Mouse (Mus musculus): ENCODE results near the gene Jmjd8.

- no peak for TF ChIP-seq MAX (IDR thresholded peaks at IDR 0.05)
- TF ChIP-seq CTCF (IDR thresholded peaks at IDR 0.05; ENCODE audit: control insufficient read depth, insufficient read depth, insufficient read length), result no peak
- TF ChIP-seq USF1 (IDR thresholded peaks at IDR 0.05; ENCODE audit: low read depth), result no peak
- no peak for TF ChIP-seq MYOD1 (IDR thresholded peaks at IDR 0.05; ENCODE audit: control insufficient read depth, insufficient read length, low read depth)
- no peak for TF ChIP-seq MYOG (IDR thresholded peaks at IDR 0.05; ENCODE audit: control insufficient read depth, extremely low read depth, insufficient read length)
- no peak for TF ChIP-seq FOSL1 (IDR thresholded peaks at IDR 0.05; ENCODE audit: insufficient read depth, low read length, poor library complexity, severe bottlenecking)
Measured at GRCm38 (mm10) chr17:25874721-25875170, 46.1 kb downstream of the Jmjd8 start, which contains the start of gene Mettl26.
